Mouse (Mus musculus) cerebellum, adult 9-11 months (tissue): ENCODE measurements around the gene Ndufa12.

Experiments
- DNase-seq: peaks from one replicate; pipeline ENCODE4 v3.0.0; 2022

The Ndufa12 gene

DNA sequence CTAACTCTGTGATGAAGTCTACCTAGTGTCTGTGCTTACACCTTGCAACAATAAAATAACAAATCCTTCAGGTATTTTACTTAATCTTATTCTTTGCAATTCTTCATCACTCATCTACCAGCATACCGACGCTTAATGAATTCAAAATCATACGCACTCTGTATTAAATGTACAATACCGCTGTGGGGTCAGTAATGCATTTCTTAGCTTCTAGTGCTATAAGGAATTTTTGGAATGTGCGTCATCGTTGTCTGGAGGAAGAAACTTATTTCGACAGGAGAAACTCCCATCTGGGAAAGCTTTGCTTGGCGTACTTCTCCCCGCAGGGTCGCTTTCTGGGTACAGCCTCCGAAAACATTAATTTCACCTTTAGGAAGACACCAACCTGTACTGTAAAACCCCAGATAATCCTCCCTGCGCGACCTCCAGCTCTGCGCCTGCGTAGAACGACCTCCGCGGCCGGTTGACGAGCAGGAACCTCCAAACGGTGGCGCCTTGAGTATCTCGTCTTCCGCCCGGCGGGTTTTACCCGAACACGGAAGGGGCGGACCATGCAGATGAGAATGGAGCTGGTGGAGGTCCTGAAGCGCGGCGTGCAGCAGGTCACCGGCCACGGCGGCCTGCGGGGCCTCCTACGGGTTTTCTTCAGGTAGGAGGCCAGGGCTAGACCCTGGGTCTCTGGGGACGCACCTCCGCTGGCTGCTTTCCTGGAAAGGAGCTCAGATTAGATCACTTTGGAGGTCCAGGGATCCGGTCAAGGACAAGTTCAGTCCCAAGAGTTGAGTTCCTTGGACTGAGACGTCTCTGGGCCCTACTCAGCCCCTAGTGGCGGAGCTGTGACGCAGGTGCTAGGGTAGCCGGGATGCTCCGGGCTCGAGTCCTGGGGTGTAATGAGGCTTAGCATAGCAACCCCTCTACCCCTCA is at the start of gene Ndufa12:
Gene Ndufa12, plus strand, starts transcription at position 239 of the 924 bp plus-strand sequence.
- DNase-seq = peak; percentile 94

DNA sequence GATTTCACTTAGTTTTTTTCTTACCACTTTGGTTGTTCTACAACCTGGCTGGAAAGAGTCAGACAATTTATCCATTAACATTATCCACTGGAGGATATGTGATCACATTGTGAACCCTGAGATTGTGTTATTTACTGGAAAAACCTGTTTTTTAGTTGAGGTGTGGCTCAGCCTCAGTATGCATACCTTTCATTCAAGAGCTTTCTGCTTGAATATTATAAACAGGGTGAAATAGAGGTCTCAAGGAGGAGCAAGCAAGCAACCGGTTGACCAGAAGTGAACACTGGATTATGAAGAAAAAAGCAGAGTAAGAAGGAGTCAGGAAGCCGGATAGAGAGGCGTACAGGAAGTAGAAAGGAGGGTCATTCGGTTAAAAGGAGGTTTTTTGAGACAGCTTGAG is 47.0 kb upstream of the Ndufa12 start:
- DNase-seq = no peak

- DNase-seq = no peak
Observed at GRCm38 (mm10) chr10:94153841-94154240, 44.7 kb upstream of the Ndufa12 start.

GRCm38 (mm10) chr10:94158962-94159361 is 39.6 kb upstream of the Ndufa12 start:
- no peak for DNase-seq

GRCm38 (mm10) chr10:94159406-94159805 is 39.1 kb upstream of the Ndufa12 start:
- no peak for DNase-seq

- DNase-seq = no peak
Observed at GRCm38 (mm10) chr10:94161051-94161765, 37.3 kb upstream of the Ndufa12 start.

GRCm38 (mm10) chr10:94162031-94162430 is 36.5 kb upstream of the Ndufa12 start:
- DNase-seq = no peak

GRCm38 (mm10) chr10:94164104-94164845 is 34.2 kb upstream of the Ndufa12 start:
- DNase-seq = no peak

- DNase-seq = no peak
Observed at GRCm38 (mm10) chr10:94165426-94165825, 33.1 kb upstream of the Ndufa12 start.

GRCm38 (mm10) chr10:94167051-94167750 is 31.3 kb upstream of the Ndufa12 start:
- DNase-seq = no peak

GRCm38 (mm10) chr10:94171440-94172130 is 26.9 kb upstream of the Ndufa12 start:
- DNase-seq = no peak

DNA sequence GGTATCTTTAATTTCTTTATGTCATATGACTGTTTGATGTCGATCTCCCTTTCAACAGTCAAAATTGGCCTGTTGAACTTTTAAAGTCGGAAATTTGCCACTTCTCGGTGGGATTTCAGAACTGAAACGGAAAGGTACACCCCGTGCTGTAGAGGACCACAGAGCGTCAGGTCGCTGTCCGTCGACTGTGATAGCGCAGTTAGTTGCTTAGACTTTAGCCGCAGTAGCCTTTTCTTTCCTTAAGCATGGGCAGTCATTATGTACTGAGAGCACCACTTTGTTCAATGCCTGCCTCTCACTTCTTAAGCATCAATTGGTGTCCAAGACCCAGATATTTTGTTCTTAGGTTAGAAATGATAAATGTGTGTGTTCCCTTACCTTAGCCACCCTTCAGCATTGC is 26.4 kb upstream of the Ndufa12 start:
- no peak for DNase-seq

DNA sequence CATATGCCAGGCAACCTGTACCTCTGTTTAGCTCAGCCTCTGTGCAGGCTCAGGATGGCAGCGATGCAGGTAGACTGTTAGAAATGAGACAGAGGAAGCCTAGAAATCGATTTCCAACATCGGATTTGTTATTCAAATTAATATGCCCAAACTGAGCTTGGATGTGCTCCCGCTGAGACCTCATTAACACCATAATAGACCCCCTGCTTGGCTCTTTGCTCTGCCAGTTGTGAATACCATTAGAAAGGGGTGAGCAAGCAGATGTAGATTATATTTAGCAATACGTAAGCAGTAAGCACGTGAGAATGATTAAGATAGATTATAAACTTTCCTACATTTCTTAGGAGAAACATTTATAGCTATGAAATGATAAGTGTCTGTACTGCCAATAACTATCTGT is 25.8 kb upstream of the Ndufa12 start:
- DNase-seq = no peak

DNA sequence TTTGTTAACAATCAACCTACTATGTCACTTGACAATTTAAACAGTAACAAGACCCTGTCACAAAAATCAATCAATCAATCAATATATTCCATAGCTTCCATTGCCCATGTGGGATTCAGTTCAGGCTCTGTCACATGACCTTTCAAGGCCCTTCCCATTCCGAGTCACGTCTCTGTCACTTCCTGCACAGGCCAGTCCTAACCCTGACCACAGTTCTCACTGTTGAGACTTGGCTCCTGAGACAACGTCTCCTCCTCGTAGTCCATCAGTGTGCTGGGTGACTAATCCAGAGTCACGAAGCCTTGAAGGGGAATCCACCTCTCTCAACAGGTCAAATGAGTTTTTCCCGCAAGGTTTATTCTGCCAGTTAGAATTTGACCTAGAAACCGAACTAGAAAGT is 23.9 kb upstream of the Ndufa12 start:
- DNase-seq = no peak

GRCm38 (mm10) chr10:94183199-94183598 is 15.3 kb upstream of the Ndufa12 start:
- no peak for DNase-seq

GRCm38 (mm10) chr10:94204973-94205372 is 6.5 kb downstream of the Ndufa12 start:
- no peak for DNase-seq

GRCm38 (mm10) chr10:94210718-94211618 is 12.4 kb downstream of the Ndufa12 start:
- DNase-seq = no peak

- no peak for DNase-seq
Observed at GRCm38 (mm10) chr10:94211725-94212124, 13.2 kb downstream of the Ndufa12 start.

DNA sequence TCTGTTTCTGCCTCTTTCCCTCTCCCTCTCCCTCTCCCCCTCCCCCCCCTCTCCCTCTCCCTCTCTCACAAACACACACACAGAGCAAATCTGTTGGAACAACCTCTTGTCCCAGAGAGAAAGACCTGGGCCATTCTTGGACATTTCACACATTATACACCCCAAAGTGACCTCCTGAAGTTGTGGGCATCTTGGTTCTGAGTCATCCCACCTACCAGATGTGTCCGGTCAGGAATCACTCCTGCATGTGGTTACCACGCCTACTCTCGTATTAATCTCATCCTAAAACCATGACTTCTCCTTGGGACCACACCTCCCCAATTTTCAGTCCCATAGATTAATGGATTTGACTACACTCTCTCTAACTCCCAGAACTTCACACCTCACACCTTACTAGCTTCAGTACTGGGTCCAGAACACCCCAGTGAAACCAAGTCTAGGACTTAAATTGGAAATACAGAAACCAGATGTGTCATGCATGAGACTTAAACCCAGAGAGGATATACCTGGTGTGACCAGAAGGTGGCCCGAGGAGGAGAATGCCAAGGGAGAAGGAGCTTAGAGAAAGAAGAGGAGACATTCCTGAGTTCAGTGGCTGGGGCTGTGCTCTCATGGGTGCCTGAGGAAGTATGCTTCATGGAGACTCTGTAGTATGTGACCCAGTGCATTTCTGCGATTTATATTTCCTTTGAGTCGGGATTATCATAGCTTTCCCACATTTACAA is 26.7 kb downstream of the Ndufa12 start:
- DNase-seq = no peak
